Mouse (Mus musculus): Measurements from ENCODE around the gene Psg26.

DNA sequence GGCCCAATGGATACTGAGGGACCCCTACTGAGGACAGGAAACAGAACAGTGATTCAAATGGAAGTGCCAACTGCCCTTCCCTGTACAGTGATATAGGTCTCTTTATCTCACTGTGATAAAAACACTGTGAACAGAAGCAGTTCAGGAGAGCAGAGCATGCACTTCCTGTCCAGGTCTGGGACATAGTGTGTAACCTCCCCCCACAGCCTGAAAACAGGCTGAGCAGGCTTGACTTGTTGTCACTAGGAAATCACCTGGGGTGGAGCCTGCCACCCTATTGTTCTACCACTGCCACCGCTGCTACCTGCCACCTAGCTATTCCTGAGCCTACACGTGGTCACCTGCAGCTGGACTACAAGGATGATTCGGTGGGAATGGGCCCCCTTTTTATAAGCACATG lies 49.4 kb upstream of the Psg26 start:
- no peak for TF ChIP-seq EP300 (IDR thresholded peaks at IDR 0.05; ENCODE audit: low read depth)
- TF ChIP-seq CTCF (IDR thresholded peaks at IDR 0.05; ENCODE audit: low read depth), result no peak
